Mouse (Mus musculus): ENCODE results near the gene Plekha7. TPM values are rescaled to one million over a fixed set of nuclear protein-coding genes. Genes with fewer than 3 reads are reported as not detected.

Plekha7 gene
- polyA plus RNA-seq, 1 experiment from 2014 or later, result 21.2 TPM

- Histone ChIP-seq H3K36me3 (no peaks in the 10 kb centered on the region), H3K9me3 (no peaks in the 10 kb centered on the region), H3K4me1 (peaks cover 25% of the 10 kb centered on the region), H3K9ac (replicated peaks) (no peak overlapping the region), H3K27ac (replicated peaks) (no peak overlapping the region), H3K4me3 (no peak overlapping the region), H3K27me3 (no peaks in the 10 kb centered on the region), H3K4me2 (replicated peaks) (peak overlapping the region; percentile 36)
- WGBS, result 42% methylated on average over 15 of the region's 15 CpGs
- 0 out of 2 replicates have a peak, but pooled peaks have one; percentile 5 for ATAC-seq (ENCODE audit: low FRiP score, low read depth)
Observed at GRCm38 (mm10) chr7:116245815-116246695, 62.1 kb downstream of the Plekha7 start.

GRCm38 (mm10) chr7:116244302-116245165, 63.6 kb downstream of the Plekha7 start:
- no peaks in the 10 kb centered on the region for H3K27me3 ChIP-seq
- 64% methylated on average over 7 of the region's 7 CpGs for WGBS
- H3K9me3 ChIP-seq, result no peaks in the 10 kb centered on the region
- ATAC-seq (ENCODE audit: low FRiP score, low read depth), result no peak
- peak overlapping the region; percentile 5; the same call in 1 of the 2 replicates for H3K27ac ChIP-seq (replicated peaks)
- no peak overlapping the region for H3K9ac ChIP-seq (replicated peaks)
- peaks cover 29% of the 10 kb centered on the region for H3K4me1 ChIP-seq
- H3K4me3 ChIP-seq, result no peak overlapping the region
- H3K36me3 ChIP-seq, result no peaks in the 10 kb centered on the region
- no peak overlapping the region for H3K4me2 ChIP-seq (replicated peaks)

- Histone ChIP-seq H3K9me3 (no peaks in the 10 kb centered on the region), H3K4me3 (no peak overlapping the region), H3K36me3 (no peaks in the 10 kb centered on the region), H3K4me1 (peaks cover 37% of the 10 kb centered on the region), H3K4me2 (replicated peaks) (no peak overlapping the region), H3K9ac (replicated peaks) (no peak overlapping the region), H3K27me3 (peaks cover 11% of the 10 kb centered on the region; the same call in 1 of the 2 replicates), H3K27ac (replicated peaks) (no peak overlapping the region)
- ATAC-seq (ENCODE audit: low FRiP score, low read depth), result no peak
- WGBS, result 85% methylated on average over 3 of the region's 3 CpGs
Observed at GRCm38 (mm10) chr7:116242810-116243209, 65.4 kb downstream of the Plekha7 start.

GRCm38 (mm10) chr7:116241601-116242000, 66.6 kb downstream of the Plekha7 start:
- Histone ChIP-seq H3K4me1 (peaks cover 38% of the 10 kb centered on the region), H3K9me3 (no peaks in the 10 kb centered on the region), H3K36me3 (no peaks in the 10 kb centered on the region), H3K27me3 (peaks cover 23% of the 10 kb centered on the region), H3K9ac (replicated peaks) (no peak overlapping the region), H3K4me3 (no peak overlapping the region), H3K4me2 (replicated peaks) (no peak overlapping the region), H3K27ac (replicated peaks) (no peak overlapping the region; the same call in 1 of the 2 replicates)
- WGBS, result 68% methylated on average over 7 of the region's 7 CpGs
- ATAC-seq (ENCODE audit: low FRiP score, low read depth), result no peak

- Histone ChIP-seq H3K4me2 (replicated peaks) (no peak overlapping the region), H3K9me3 (no peaks in the 10 kb centered on the region), H3K9ac (replicated peaks) (no peak overlapping the region), H3K36me3 (no peaks in the 10 kb centered on the region), H3K4me1 (peaks cover 37% of the 10 kb centered on the region), H3K4me3 (no peak overlapping the region), H3K27me3 (peaks cover 30% of the 10 kb centered on the region), H3K27ac (replicated peaks) (no peak overlapping the region)
- WGBS, result 76% methylated on average over 12 of the region's 12 CpGs
- no peak for ATAC-seq (ENCODE audit: low FRiP score, low read depth)
Observed at GRCm38 (mm10) chr7:116240791-116241474, 67.2 kb downstream of the Plekha7 start.

GRCm38 (mm10) chr7:116240353-116240752, 67.8 kb downstream of the Plekha7 start:
- H3K9me3 ChIP-seq, result no peaks in the 10 kb centered on the region
- no peak overlapping the region for H3K4me3 ChIP-seq
- no peak overlapping the region for H3K4me2 ChIP-seq (replicated peaks)
- H3K4me1 ChIP-seq, result peaks cover 41% of the 10 kb centered on the region
- no peak for ATAC-seq (ENCODE audit: low FRiP score, low read depth)
- H3K27me3 ChIP-seq, result peaks cover 36% of the 10 kb centered on the region
- H3K36me3 ChIP-seq, result no peaks in the 10 kb centered on the region
- WGBS, result 84% methylated on average over 4 of the region's 4 CpGs
- H3K27ac ChIP-seq (replicated peaks), result no peak overlapping the region
- H3K9ac ChIP-seq (replicated peaks), result no peak overlapping the region

- no peak for ATAC-seq (ENCODE audit: low FRiP score, low read depth)
- Histone ChIP-seq H3K9ac (replicated peaks) (no peak overlapping the region), H3K36me3 (no peaks in the 10 kb centered on the region), H3K4me2 (replicated peaks) (no peak overlapping the region), H3K27ac (replicated peaks) (no peak overlapping the region), H3K9me3 (no peaks in the 10 kb centered on the region), H3K4me1 (peaks cover 53% of the 10 kb centered on the region), H3K4me3 (no peak overlapping the region), H3K27me3 (peaks cover 37% of the 10 kb centered on the region)
- WGBS, result 72% methylated on average over 4 of the region's 4 CpGs
Observed at GRCm38 (mm10) chr7:116238320-116238719, 69.9 kb downstream of the Plekha7 start.

- no peaks in the 10 kb centered on the region for H3K9me3 ChIP-seq
- no peaks in the 10 kb centered on the region for H3K36me3 ChIP-seq
- H3K27ac ChIP-seq (replicated peaks), result no peak overlapping the region
- under 1% methylated on average over 64 of the region's 69 CpGs for WGBS
- H3K4me1 ChIP-seq, result peaks cover 57% of the 10 kb centered on the region
- peak overlapping the region; percentile 43 for H3K9ac ChIP-seq (replicated peaks)
- H3K27me3 ChIP-seq, result peaks cover 37% of the 10 kb centered on the region
- peak; percentile 42; the same call in 1 of the 2 replicates for ATAC-seq (ENCODE audit: low FRiP score, low read depth)
- H3K4me3 ChIP-seq, result peak overlapping the region; percentile 50
- H3K4me2 ChIP-seq (replicated peaks), result peak overlapping the region; percentile 92
Observed at GRCm38 (mm10) chr7:116237157-116237981, 70.8 kb downstream of the Plekha7 start.

GRCm38 (mm10) chr7:116236608-116237007, 71.6 kb downstream of the Plekha7 start:
- H3K4me2 ChIP-seq (replicated peaks), result peak overlapping the region; percentile 92
- no peaks in the 10 kb centered on the region for H3K9me3 ChIP-seq
- peaks cover 50% of the 10 kb centered on the region for H3K4me1 ChIP-seq
- H3K27ac ChIP-seq (replicated peaks), result no peak overlapping the region
- peak overlapping the region; percentile 50 for H3K4me3 ChIP-seq
- H3K27me3 ChIP-seq, result peaks cover 37% of the 10 kb centered on the region
- H3K9ac ChIP-seq (replicated peaks), result peak overlapping the region; percentile 43; the same call in 1 of the 2 replicates
- ATAC-seq (ENCODE audit: low FRiP score, low read depth), result no peak
- WGBS, result 54% methylated on average over 8 of the region's 8 CpGs
- H3K36me3 ChIP-seq, result no peaks in the 10 kb centered on the region

- Histone ChIP-seq H3K4me3 (no peak overlapping the region), H3K36me3 (no peaks in the 10 kb centered on the region), H3K27ac (replicated peaks) (no peak overlapping the region), H3K4me1 (peaks cover 44% of the 10 kb centered on the region), H3K9me3 (no peaks in the 10 kb centered on the region), H3K27me3 (peaks cover 37% of the 10 kb centered on the region), H3K4me2 (replicated peaks) (no peak overlapping the region), H3K9ac (replicated peaks) (no peak overlapping the region)
- 54% methylated on average over 7 of the region's 7 CpGs for WGBS
- no peak for ATAC-seq (ENCODE audit: low FRiP score, low read depth)
Observed at GRCm38 (mm10) chr7:116234287-116234806, 73.8 kb downstream of the Plekha7 start.

Measured in midbrain, embryonic 12.5 days (tissue).